Mouse (Mus musculus) CH12.LX (cell line): ENCODE measurements around the gene Brd2.

Experiments
- BHLHE40 ChIP-seq: IDR thresholded peaks from 2 replicates; pipeline ENCODE4 v1.6.1; 2011; ENCODE audit warnings: mild to moderate bottlenecking, low read depth, low read length, improper control_type of control experiment
- CHD1 ChIP-seq: IDR thresholded peaks from 2 replicates; pipeline ENCODE4 v1.6.1; 2012; ENCODE audit warnings: low read depth, low read length, improper control_type of control experiment, inconsistent platforms
- CHD2 ChIP-seq: IDR thresholded peaks from 2 replicates; pipeline ENCODE4 v1.6.1; 2011; ENCODE audit warnings: low read length, improper control_type of control experiment
- CTCF ChIP-seq, 2 experiments: IDR thresholded peaks in 1 of 2; conservative IDR thresholded peaks in 1 of 2; 2 replicates each; pipeline ENCODE4 v1.5.1; 2011 to 2012; ENCODE audit warnings: low read depth in 2 of 2, low read length in 2 of 2, improper control_type of control experiment in 1 of 2, inconsistent platforms in 1 of 2, mild to moderate bottlenecking in 1 of 2, moderate library complexity in 1 of 2
- EP300 ChIP-seq: IDR thresholded peaks from 2 replicates; pipeline ENCODE4 v1.6.1; 2011; ENCODE audit warnings: low read length, improper control_type of control experiment
- ETS1 ChIP-seq: conservative IDR thresholded peaks from 2 replicates; pipeline ENCODE4 v1.6.1; 2012; ENCODE audit warnings: low read depth, mild to moderate bottlenecking, inconsistent platforms, low read length, improper control_type of control experiment, moderate library complexity
- KAT2A ChIP-seq: IDR thresholded peaks from 2 replicates; pipeline ENCODE4 v1.6.1; 2012; ENCODE audit warnings: low read length, improper control_type of control experiment, inconsistent platforms; ENCODE audit not compliant: insufficient replicate concordance
- MYC ChIP-seq: IDR thresholded peaks from 2 replicates; pipeline ENCODE4 v1.6.1; 2011; ENCODE audit warnings: low read depth, mild to moderate bottlenecking, improper control_type of control experiment, low read length
- NELFE ChIP-seq: IDR thresholded peaks from 2 replicates; pipeline ENCODE4 v1.6.1; 2011; ENCODE audit warnings: low read depth, low read length, improper control_type of control experiment
- POLR2AphosphoS2 ChIP-seq: IDR thresholded peaks from 2 replicates; pipeline ENCODE4 v1.6.1; 2011; ENCODE audit warnings: low read depth, low read length, improper control_type of control experiment
- TBP ChIP-seq: conservative IDR thresholded peaks from 2 replicates; pipeline ENCODE4 v1.6.1; 2011; ENCODE audit warnings: low read depth, low read length, improper control_type of control experiment
- UBTF ChIP-seq: IDR thresholded peaks from 2 replicates; pipeline ENCODE4 v1.6.1; 2012; ENCODE audit warnings: low read depth, mild to moderate bottlenecking, inconsistent platforms, low read length, improper control_type of control experiment, moderate library complexity
- USF1 ChIP-seq: IDR thresholded peaks from 2 replicates; pipeline ENCODE4 v1.6.1; 2014; ENCODE audit warnings: low read depth, mild to moderate bottlenecking, inconsistent platforms, low read length, improper control_type of control experiment
- ZNF384 ChIP-seq: IDR thresholded peaks from 2 replicates; pipeline ENCODE4 v1.6.1; 2012; ENCODE audit warnings: low read depth, low read length, improper control_type of control experiment, inconsistent platforms

- TF ChIP-seq MYC, result no peak
- no peak for TF ChIP-seq KAT2A
- TF ChIP-seq CHD2, result no peak
- no peak for TF ChIP-seq EP300
- no peak for TF ChIP-seq TBP
- no peak for TF ChIP-seq CTCF (conservative IDR thresholded peaks at IDR 0.05 in 1 of 2, IDR thresholded peaks at IDR 0.05 in 1 of 2; ENCODE audit: low read depth in 2 of 2, low read length in 2 of 2)
- TF ChIP-seq NELFE, result no peak
- no peak for TF ChIP-seq CHD1
- TF ChIP-seq UBTF, result no peak
- TF ChIP-seq USF1, result no peak
- TF ChIP-seq BHLHE40, result no peak
- no peak for TF ChIP-seq POLR2AphosphoS2
- no peak for TF ChIP-seq ZNF384
- TF ChIP-seq ETS1, result no peak
Observed at GRCm38 (mm10) chr17:34123111-34123510, 677 bp upstream of the Brd2 start.
